Mouse (Mus musculus) kidney, embryonic 14.5 days (tissue): ENCODE data around the gene Wdpcp. TPM values are rescaled to one million over a fixed set of nuclear protein-coding genes. Genes with fewer than 3 reads are reported as not detected.
A peak's percentile ranks its signal among the peaks of the same experiment; 100 is the strongest.

Experiments
- ATAC-seq: fragments of 200-750 bp; cut with Nextera tagmentation; 2 replicates; pipeline ENCODE4 v1.8.0; 2017; ENCODE audit warnings: moderate number of reproducible peaks, mild to moderate bottlenecking, moderate TSS enrichment, moderate library complexity; ENCODE audit not compliant: low FRiP score, low TSS enrichment
- H3K27ac ChIP-seq: fragments of 300-500 bp; sonication (generic); 2 replicates; pipeline ENCODE4 v1.5.1; 2014; ENCODE audit warnings: low read depth, mild to moderate bottlenecking, low read length, moderate library complexity, mixed read lengths
- H3K27me3 ChIP-seq: fragments of 300-500 bp; sonication (generic); 2 replicates; pipeline ENCODE4 v1.6.1; 2014; ENCODE audit warnings: mild to moderate bottlenecking, low read length; ENCODE audit not compliant: control insufficient read depth, insufficient read depth
- H3K36me3 ChIP-seq: fragments of 300-500 bp; sonication (generic); 2 replicates; pipeline ENCODE4 v1.6.1; 2014; ENCODE audit warnings: low read length, mixed read lengths; ENCODE audit not compliant: control insufficient read depth, insufficient read depth
- H3K4me1 ChIP-seq: fragments of 300-500 bp; sonication (generic); 2 replicates; pipeline ENCODE4 v1.6.1; 2014; ENCODE audit warnings: low read length, mixed read lengths; ENCODE audit not compliant: control insufficient read depth, insufficient read depth
- H3K4me2 ChIP-seq: fragments of 300-500 bp; sonication (generic); replicated peaks from 2 replicates; pipeline ENCODE4 v1.6.1; 2014; ENCODE audit warnings: low read depth, mild to moderate bottlenecking, low read length
- H3K4me3 ChIP-seq: fragments of 300-500 bp; sonication (generic); 2 replicates; pipeline ENCODE4 v1.5.1; 2014; ENCODE audit warnings: mild to moderate bottlenecking, low read length
- H3K9ac ChIP-seq: fragments of 300-500 bp; sonication (generic); 2 replicates; pipeline ENCODE4 v1.6.1; 2014; ENCODE audit warnings: low read depth, mild to moderate bottlenecking, low read length, moderate library complexity
- H3K9me3 ChIP-seq: fragments of 300-500 bp; sonication (generic); 2 replicates; pipeline ENCODE4 v1.6.1; 2016; ENCODE audit warnings: low read length; ENCODE audit not compliant: control insufficient read depth
- WGBS: fragments of 180-500 bp; shearing (Covaris S2); extraction: QIAGEN DNeasy Blood & Tissue Kit; methylation state at CpG from one replicate; pipeline ENCODE4 v1.1.7; 2014; 5-methylcytosine and 5-hydroxymethylcytosine counted together
- polyA plus RNA-seq: library from polyadenylated mRNA; unstranded; fragments of >200 nt; fragmentation: Nextera tagmentation; extraction: Ambion mirVana; gene quantifications from 2 replicates; pipeline ENCODE4 v1.2.1, GENCODE M21; 2014

The Wdpcp gene
- polyA plus RNA-seq, 1 experiment from 2014 or later, result 11.4 TPM

DNA sequence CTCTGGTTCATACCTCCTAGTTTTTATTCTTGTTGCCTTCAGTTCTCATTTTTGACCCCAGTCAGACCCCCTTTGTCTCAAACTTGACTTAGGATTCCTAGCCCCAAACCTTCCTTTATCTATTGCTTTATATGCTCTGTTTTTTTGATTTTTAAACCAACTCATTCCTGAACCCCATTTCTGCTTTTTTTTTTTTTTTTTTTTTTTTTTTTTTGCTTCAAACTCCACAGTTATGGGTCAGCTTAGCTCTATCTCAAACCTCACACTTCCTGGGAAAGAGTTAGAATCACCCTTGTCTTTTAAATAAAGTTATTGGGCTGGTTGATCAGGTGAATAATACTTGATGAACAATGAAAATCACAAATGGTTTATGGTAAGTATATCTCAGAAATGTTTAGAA is 24.5 kb upstream of the Wdpcp start:
- no peak for ATAC-seq

DNA sequence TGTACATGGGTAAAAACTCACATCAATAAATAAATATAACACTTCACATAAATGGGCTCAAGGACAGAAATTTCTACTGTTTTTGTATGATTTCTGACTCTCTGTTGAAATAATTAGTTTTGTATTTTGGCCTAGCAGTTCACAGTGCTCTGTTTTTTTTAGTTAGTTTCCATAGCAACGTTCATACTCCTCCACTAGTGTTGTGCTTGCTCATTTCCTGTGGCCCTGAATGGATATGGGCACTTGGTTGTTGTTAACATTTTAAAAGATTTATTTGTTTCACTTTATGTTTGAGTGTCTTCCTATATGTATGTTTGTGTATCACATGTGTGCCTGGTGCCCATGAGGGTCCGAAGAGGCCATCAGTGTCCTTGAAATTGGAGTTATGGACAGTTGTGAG is 23.0 kb upstream of the Wdpcp start:
- ATAC-seq, result no peak
- Histone ChIP-seq H3K9me3 (no peaks in the 10 kb centered on the region), H3K36me3 (no peaks in the 10 kb centered on the region), H3K4me1 (no peaks in the 10 kb centered on the region), H3K27ac (no peak overlapping the region), H3K9ac (no peak overlapping the region), H3K4me2 (no peak overlapping the region), H3K27me3 (no peaks in the 10 kb centered on the region), H3K4me3 (no peak overlapping the region)
- 86% methylated on average over 2 of the region's 2 CpGs for WGBS

More for the DNA sequence above, 24.5 kb upstream of the Wdpcp start:
- Histone ChIP-seq H3K9me3 (no peaks in the 10 kb centered on the region), H3K4me3 (no peak overlapping the region), H3K27me3 (no peaks in the 10 kb centered on the region), H3K9ac (no peak overlapping the region), H3K4me2 (no peak overlapping the region), H3K4me1 (no peaks in the 10 kb centered on the region), H3K27ac (no peak overlapping the region), H3K36me3 (no peaks in the 10 kb centered on the region)

DNA sequence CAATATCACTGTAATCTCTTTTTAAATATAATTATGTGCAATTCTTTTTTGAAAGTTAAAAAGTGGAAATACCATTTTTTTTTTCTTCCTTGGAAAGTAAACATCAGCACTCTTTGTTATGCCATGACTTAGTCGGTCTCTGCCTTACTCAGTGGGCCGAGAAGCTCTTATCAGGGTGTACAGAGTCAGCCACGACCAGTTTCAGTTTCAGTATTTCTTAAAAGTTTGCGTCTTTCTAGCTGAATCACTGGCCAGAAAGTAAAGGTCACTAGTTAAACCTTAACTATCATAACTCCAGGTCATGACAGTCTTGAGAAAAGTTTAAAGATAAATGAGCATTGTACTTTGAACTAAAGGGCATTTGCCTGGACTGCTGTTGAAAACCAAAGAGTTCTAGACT is 22.3 kb upstream of the Wdpcp start:
- Histone ChIP-seq H3K9me3 (no peaks in the 10 kb centered on the region), H3K27ac (no peak overlapping the region), H3K4me1 (no peaks in the 10 kb centered on the region), H3K9ac (no peak overlapping the region), H3K27me3 (no peaks in the 10 kb centered on the region), H3K36me3 (no peaks in the 10 kb centered on the region), H3K4me3 (no peak overlapping the region), H3K4me2 (no peak overlapping the region)
- ATAC-seq, result no peak
- 65% methylated on average over 4 of the region's 4 CpGs for WGBS

DNA sequence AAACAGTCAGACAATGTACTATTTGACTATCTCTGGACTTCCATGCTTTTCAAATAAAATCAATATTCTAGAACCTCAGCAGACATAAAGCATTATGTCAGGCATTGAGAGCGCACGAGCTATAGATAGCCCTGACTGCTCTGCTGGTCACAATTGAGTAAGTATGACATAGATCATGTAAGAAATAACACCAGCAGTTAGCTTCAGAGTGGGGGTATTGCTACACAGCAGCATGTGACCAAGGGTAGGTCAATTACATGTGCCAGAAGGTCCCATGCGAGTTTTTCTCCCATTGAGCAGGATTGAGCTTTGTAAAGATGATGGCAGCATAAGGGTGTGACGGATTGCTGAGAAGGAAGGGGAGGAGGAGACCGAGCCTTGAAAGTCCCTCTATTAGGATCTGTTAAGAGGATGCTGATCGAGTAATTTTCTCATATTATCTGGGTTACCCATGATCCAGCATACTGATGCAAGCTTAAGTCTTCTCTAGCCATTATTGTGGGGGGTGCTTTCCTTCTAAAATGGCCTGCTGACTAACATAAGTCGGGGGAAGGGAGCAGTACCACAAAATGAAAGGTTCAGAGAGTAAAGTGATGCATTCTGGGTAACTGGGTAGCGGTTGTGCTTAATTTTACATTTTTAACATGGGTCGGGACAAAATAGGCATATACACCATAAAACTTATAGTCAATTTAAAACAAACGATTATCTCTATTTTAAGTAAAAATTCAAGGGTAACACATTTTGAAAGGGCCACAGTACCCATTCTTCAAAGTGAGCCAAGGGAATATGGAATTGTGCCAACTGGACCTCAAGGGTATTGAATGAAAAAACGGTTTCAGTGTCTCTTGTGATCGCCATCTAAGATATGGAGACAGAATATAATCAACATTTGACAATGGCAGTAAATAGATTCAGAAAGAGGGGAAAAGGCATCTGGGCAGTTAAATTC is 21.5 kb upstream of the Wdpcp start:
- H3K4me1 ChIP-seq, result no peaks in the 10 kb centered on the region
- H3K9me3 ChIP-seq, result no peaks in the 10 kb centered on the region
- H3K27ac ChIP-seq, result 0 out of 2 replicates have a peak overlapping the region, but pooled peaks have one; percentile 14
- no peak overlapping the region for H3K4me2 ChIP-seq
- no peaks in the 10 kb centered on the region for H3K27me3 ChIP-seq
- ATAC-seq, result no peak
- 79% methylated on average over 12 of the region's 12 CpGs for WGBS
- no peaks in the 10 kb centered on the region for H3K36me3 ChIP-seq
- no peak overlapping the region for H3K9ac ChIP-seq
- no peak overlapping the region for H3K4me3 ChIP-seq

DNA sequence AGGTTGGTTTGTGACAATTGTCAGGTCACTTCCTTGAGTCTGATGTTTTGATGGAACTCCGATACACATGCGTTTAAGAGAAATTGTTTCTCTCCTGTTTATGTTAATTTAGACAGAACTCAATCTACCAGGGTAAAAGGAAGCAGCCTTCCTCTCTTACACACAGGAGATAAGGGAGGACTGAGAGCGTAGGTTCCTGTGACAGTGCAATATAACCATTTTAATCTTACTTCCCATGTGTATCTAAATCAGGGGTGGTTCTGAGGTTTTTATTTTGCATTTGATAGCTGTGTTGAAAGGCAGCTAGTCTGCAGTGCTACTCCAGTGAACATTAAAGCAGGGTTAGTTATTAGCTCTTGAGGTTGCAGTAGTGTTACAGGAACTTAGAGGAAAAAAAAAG is 20.0 kb upstream of the Wdpcp start:
- no peaks in the 10 kb centered on the region for H3K27me3 ChIP-seq
- WGBS, result 65% methylated on average over 3 of the region's 3 CpGs

DNA sequence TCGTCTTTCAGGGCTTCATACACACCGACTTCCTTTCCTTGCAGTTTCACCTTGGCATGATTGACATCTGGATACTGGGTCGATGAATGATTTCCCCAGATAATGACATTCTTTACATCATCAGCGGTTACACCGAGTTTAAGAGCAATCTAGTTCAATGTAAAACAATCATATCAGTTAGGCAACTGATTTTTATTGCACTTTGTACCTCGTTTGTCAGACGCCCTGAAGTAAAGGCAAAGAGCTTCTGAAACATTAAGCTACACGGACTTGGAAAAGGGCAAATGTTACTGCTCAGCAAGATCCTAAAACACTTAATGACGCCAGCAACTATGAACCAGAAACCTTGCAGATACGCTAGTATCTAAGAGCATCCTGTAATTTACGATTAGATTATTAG is 12.3 kb upstream of the Wdpcp start:
- no peak overlapping the region for H3K4me2 ChIP-seq
- H3K27me3 ChIP-seq, result no peaks in the 10 kb centered on the region
- H3K4me1 ChIP-seq, result no peaks in the 10 kb centered on the region
- no peak overlapping the region for H3K27ac ChIP-seq
- H3K4me3 ChIP-seq, result no peak overlapping the region
- no peak overlapping the region for H3K9ac ChIP-seq
- peaks cover 60% of the 10 kb centered on the region for H3K36me3 ChIP-seq
- ATAC-seq, result no peak
- 75% methylated on average over 11 of the region's 11 CpGs for WGBS
- no peaks in the 10 kb centered on the region for H3K9me3 ChIP-seq

More for the DNA sequence above, 20.0 kb upstream of the Wdpcp start:
- Histone ChIP-seq H3K9ac (no peak overlapping the region), H3K36me3 (no peaks in the 10 kb centered on the region), H3K9me3 (no peaks in the 10 kb centered on the region), H3K27ac (no peak overlapping the region), H3K4me2 (no peak overlapping the region), H3K4me1 (no peaks in the 10 kb centered on the region), H3K4me3 (no peak overlapping the region)
- ATAC-seq, result no peak

DNA sequence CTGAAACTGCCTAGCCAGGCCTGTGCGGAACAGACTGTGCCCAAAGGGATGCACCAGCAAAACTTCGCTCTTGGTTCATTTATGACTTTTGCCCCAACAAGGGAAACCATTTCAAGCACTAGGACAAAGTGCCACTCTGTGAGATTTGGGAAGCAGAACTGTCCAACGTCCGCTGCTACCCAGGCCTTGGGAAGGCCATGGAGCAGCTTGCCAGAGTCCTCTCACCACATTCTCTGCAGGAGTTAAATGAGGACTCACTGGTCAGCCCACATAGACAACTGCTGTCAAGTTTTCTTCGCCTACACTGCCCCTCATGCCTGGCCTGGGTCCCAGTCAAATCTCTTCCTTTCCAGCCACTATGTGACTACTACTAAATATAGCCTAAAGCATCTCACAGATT is 10.7 kb upstream of the Wdpcp start:
- no peak overlapping the region for H3K4me3 ChIP-seq
- H3K4me2 ChIP-seq, result no peak overlapping the region
- no peak for ATAC-seq
- WGBS, result 87% methylated on average over 5 of the region's 5 CpGs
- H3K4me1 ChIP-seq, result no peaks in the 10 kb centered on the region
- no peaks in the 10 kb centered on the region for H3K27me3 ChIP-seq
- no peak overlapping the region for H3K27ac ChIP-seq
- H3K9ac ChIP-seq, result no peak overlapping the region
- peaks cover 74% of the 10 kb centered on the region for H3K36me3 ChIP-seq
- no peaks in the 10 kb centered on the region for H3K9me3 ChIP-seq

DNA sequence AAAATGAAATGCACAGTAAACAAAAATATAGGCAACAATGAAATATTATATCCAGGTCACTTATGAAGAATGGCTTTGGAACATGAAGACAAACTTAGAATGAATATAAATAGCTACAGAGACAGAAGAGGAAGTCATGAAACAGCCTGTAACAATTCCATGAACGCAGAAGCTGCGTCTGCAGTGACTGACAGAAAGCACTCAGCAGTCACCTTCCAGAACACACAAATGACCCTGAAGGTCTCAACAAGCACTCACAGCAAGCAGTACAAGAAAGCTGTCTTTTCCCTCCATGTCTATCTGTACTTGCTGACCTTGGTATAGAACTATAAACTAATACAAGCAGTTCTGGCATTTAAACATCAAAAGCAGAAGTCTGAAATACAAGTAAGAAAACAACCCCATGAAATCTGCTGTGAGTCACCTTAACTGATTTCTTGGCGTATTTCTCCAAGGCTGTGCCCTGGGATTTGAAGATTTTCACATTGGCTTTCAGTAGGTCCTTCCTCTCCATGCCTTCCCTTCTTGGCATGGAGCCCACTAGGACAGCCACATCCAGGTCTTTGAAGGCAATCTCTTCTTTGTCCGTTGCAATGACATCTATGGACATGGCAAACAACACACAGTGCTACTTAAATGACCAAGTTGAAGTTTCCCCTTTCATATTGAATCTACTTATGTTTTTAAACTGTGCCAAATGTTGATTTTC is 8.3 kb upstream of the Wdpcp start:
- Histone ChIP-seq H3K27ac (no peak overlapping the region), H3K4me3 (no peak overlapping the region), H3K27me3 (no peaks in the 10 kb centered on the region), H3K36me3 (peaks cover 63% of the 10 kb centered on the region), H3K9me3 (no peaks in the 10 kb centered on the region), H3K4me1 (no peaks in the 10 kb centered on the region), H3K9ac (no peak overlapping the region), H3K4me2 (no peak overlapping the region)
- 85% methylated on average over 4 of the region's 4 CpGs for WGBS
- no peak for ATAC-seq
